Mouse (Mus musculus): ENCODE data around the gene Zfp738. TPM values are rescaled to one million over a fixed set of nuclear protein-coding genes. Genes with fewer than 3 reads are reported as not detected.
A peak's percentile ranks its signal among the peaks of the same experiment; 100 is the strongest.

Gene Zfp738
- polyA plus RNA-seq, 1 experiment from 2014 or later: 11.3 TPM

DNA sequence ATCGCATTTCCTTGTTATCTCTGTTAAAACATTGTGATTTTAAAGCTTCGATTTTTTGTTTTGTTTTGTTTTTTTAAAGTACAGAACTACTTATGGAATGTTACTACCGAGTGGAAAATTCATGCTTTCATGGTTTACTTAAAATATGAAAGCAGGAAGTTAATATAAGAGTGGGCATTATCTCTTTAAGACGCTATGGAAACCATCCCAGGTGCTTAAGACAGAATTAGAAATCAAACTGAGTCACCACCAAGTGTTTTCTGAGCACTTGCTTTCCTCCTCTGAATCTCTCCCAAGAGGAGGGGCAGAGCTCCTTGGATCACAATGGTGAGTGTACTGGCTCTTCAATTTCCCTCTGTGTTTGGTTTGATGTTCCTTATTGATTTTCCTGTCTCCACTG, 76.8 kb downstream of the Zfp738 start:
- Histone ChIP-seq H3K4me3 (no peak overlapping the region), H3K36me3 (replicated peaks) (0 out of 2 replicates have a peak, but pooled peaks cover 2% of the 10 kb centered on the region), H3K27me3 (replicated peaks; ENCODE audit: low read depth, poor library complexity, severe bottlenecking) (no peaks in the 10 kb centered on the region), H3K4me1 (peaks cover 6% of the 10 kb centered on the region), H3K27ac (replicated peaks) (no peak overlapping the region), H3K9me3 (0 out of 2 replicates have a peak, but pooled peaks cover 4% of the 10 kb centered on the region)
- DNase-seq (ENCODE audit: low spot score): no peak
- WGBS: 93% methylated on average over 4 of the region's 4 CpGs

DNA sequence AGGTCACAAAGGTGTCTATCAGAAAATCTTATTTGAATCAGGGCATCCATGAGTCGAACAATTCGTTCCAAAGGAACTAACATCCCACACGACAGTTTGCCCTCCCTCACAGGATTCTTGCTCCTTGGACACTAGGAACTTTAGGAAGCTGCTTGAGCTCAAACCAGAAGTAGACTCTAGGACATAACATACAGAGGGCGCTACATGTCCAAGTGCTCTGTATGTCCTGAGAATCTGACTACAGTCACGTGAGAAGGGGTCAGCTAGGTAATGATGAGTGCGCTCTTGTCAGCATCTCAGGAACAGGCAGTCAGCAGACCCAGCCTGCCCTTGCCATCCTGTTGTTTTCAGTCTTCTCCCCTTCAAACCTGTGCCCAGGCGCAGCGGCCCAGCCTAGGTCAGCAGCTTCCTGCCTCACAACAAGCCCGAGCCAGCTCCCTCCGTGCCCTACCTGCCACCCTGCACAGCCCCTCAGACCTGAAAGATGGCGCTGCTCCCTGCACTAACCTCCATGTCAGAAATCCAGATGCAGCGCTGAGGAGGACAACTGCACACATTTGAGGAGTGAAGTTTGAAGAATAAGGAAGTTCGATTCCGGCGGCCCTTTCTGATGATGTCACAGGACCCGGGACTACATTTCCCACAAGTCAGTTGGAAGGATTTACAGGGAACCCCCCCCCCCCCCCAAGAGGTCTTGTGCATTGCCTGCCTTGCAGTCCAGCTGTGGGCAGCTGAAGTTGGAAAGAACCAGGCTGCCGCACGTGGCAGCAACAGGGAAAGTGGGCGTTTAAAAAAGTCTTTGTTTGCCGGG, 77.6 kb downstream of the Zfp738 start, which contains the start of gene Zfp729b:
TSS of gene Zfp729b (minus strand) at position 642 of the 811 bp plus-strand sequence.
- H3K36me3 ChIP-seq (replicated peaks): 0 out of 2 replicates have a peak, but pooled peaks cover 2% of the 10 kb centered on the region
- peaks cover 6% of the 10 kb centered on the region for H3K4me1 ChIP-seq
- H3K27ac ChIP-seq (replicated peaks): peak within 1 kb of the TSS; percentile 85
- 0 out of 2 replicates have a peak, but pooled peaks cover 4% of the 10 kb centered on the region for H3K9me3 ChIP-seq
- no peaks in the 10 kb centered on the region for H3K27me3 ChIP-seq (replicated peaks; ENCODE audit: low read depth, poor library complexity, severe bottlenecking)
- DNase-seq (ENCODE audit: low spot score): peak; percentile 90
- 3% methylated on average over 20 of the region's 20 CpGs for WGBS
- peak within 1 kb of the TSS; percentile 74 for H3K4me3 ChIP-seq

Other genes starting within 250 kb of the Zfp738 start
- 8.7 and 11.7 TPM in 2 replicates for gene Zfp874a, start 235.4 kb downstream of the Zfp738 start, polyA plus RNA-seq (2016; fragmentation: Nextera tagmentation; extraction: Ambion mirVana)
- 2.0 and 2.8 TPM in 2 replicates for gene Zfp874b, start 202.8 kb downstream of the Zfp738 start, polyA plus RNA-seq (2016; fragmentation: Nextera tagmentation; extraction: Ambion mirVana)
- gene Zfp58, start 186.5 kb downstream of the Zfp738 start, polyA plus RNA-seq (2016; fragmentation: Nextera tagmentation; extraction: Ambion mirVana): 15.3 and 17.1 TPM in 2 replicates
- not detected in 2 replicates for gene Gm26965, start 160.9 kb downstream of the Zfp738 start, polyA plus RNA-seq (2016; fragmentation: Nextera tagmentation; extraction: Ambion mirVana)
- 23.5 and 23.9 TPM in 2 replicates for gene Zfp87, start 160.9 kb downstream of the Zfp738 start, polyA plus RNA-seq (2016; fragmentation: Nextera tagmentation; extraction: Ambion mirVana)
- 15.7 and 15.8 TPM in 2 replicates for gene Zfp748, start 133.2 kb downstream of the Zfp738 start, polyA plus RNA-seq (2016; fragmentation: Nextera tagmentation; extraction: Ambion mirVana)
- 3.5 and 4.1 TPM in 2 replicates for gene Zfp729b, start 77.4 kb downstream of the Zfp738 start, polyA plus RNA-seq (2016; fragmentation: Nextera tagmentation; extraction: Ambion mirVana)
- gene Gm49345, start 49.3 kb downstream of the Zfp738 start, polyA plus RNA-seq (2016; fragmentation: Nextera tagmentation; extraction: Ambion mirVana): 0.15 TPM in 1 of 2 replicates, not detected in the other
- gene Zfp729a, start 49.3 kb downstream of the Zfp738 start, polyA plus RNA-seq (2016; fragmentation: Nextera tagmentation; extraction: Ambion mirVana): 2.4 and 2.5 TPM in 2 replicates
- 6.4 and 7.8 TPM in 2 replicates for gene Zfp65, start 42.1 kb upstream of the Zfp738 start, polyA plus RNA-seq (2016; fragmentation: Nextera tagmentation; extraction: Ambion mirVana)
- gene Zfp85, start 68.2 kb upstream of the Zfp738 start, polyA plus RNA-seq (2016; fragmentation: Nextera tagmentation; extraction: Ambion mirVana): 4.2 and 4.9 TPM in 2 replicates
- gene Zfp493, start 92.6 kb upstream of the Zfp738 start, polyA plus RNA-seq (2016; fragmentation: Nextera tagmentation; extraction: Ambion mirVana): 3.2 and 3.3 TPM in 2 replicates
- gene Zfp273, start 126.7 kb upstream of the Zfp738 start, polyA plus RNA-seq (2016; fragmentation: Nextera tagmentation; extraction: Ambion mirVana): 6.0 and 6.5 TPM in 2 replicates
- 1.9 and 2.7 TPM in 2 replicates for gene Gm10037, start 144.0 kb upstream of the Zfp738 start, polyA plus RNA-seq (2016; fragmentation: Nextera tagmentation; extraction: Ambion mirVana)
- not detected in 2 replicates for gene BC048507, start 176.3 kb upstream of the Zfp738 start, polyA plus RNA-seq (2016; fragmentation: Nextera tagmentation; extraction: Ambion mirVana)

All from embryonic facial prominence, embryonic 10.5 days (tissue).